Mouse (Mus musculus) kidney, postnatal 36 days (tissue): Measurements from ENCODE around the gene Phc1.
"Not testable (repeated sequence)": the region's sequence is repeated elsewhere in the genome, so short reads cannot be mapped to it uniquely, and the experiment has no call there.

Experiments
- DNase-seq, 2 experiments: peaks; one replicate each; pipeline ENCODE4 v3.0.0; 2021 to 2022; ENCODE audit warnings: mixed read lengths in 2 of 2

Gene Phc1

GRCm38 (mm10) chr6:122340349-122341000 is at the start of gene Phc1:
TSS of gene Phc1 (minus strand) at chr6:122340561.
- DNase-seq, result peak in 1 of 2 experiments; percentile 11

GRCm38 (mm10) chr6:122389986-122390385 is 49.6 kb upstream of the Phc1 start:
- not testable (repeated sequence) for DNase-seq

- not testable (repeated sequence) for DNase-seq
Observed at GRCm38 (mm10) chr6:122387177-122388028, 47.0 kb upstream of the Phc1 start.

GRCm38 (mm10) chr6:122385724-122386123 is 45.4 kb upstream of the Phc1 start:
- no peak for DNase-seq

GRCm38 (mm10) chr6:122384886-122385285 is 44.5 kb upstream of the Phc1 start:
- DNase-seq, result no peak

- DNase-seq, result no peak
Observed at GRCm38 (mm10) chr6:122383211-122383610, 42.9 kb upstream of the Phc1 start.

GRCm38 (mm10) chr6:122382046-122382445 is 41.7 kb upstream of the Phc1 start:
- DNase-seq, result no peak

GRCm38 (mm10) chr6:122368245-122368644 is 27.9 kb upstream of the Phc1 start:
- DNase-seq, result no peak

GRCm38 (mm10) chr6:122366976-122367375 is 26.6 kb upstream of the Phc1 start:
- no peak for DNase-seq

GRCm38 (mm10) chr6:122366287-122366686 is 25.9 kb upstream of the Phc1 start:
- DNase-seq, result no peak

GRCm38 (mm10) chr6:122365706-122366105 is 25.3 kb upstream of the Phc1 start:
- DNase-seq, result no peak

GRCm38 (mm10) chr6:122357089-122357488 is 16.7 kb upstream of the Phc1 start:
- no peak for DNase-seq

- no peak for DNase-seq
Observed at GRCm38 (mm10) chr6:122355909-122356308, 15.5 kb upstream of the Phc1 start.

- not testable (repeated sequence) for DNase-seq
Observed at GRCm38 (mm10) chr6:122347326-122347725, 7.0 kb upstream of the Phc1 start.

GRCm38 (mm10) chr6:122346399-122346798 is 6.0 kb upstream of the Phc1 start:
- DNase-seq, result no peak

GRCm38 (mm10) chr6:122345731-122346130 is 5.4 kb upstream of the Phc1 start:
- no peak for DNase-seq

GRCm38 (mm10) chr6:122344386-122345116 is 4.2 kb upstream of the Phc1 start:
- no peak for DNase-seq

GRCm38 (mm10) chr6:122343719-122344118 is 3.4 kb upstream of the Phc1 start:
- DNase-seq, result no peak

- DNase-seq, result no peak
Observed at GRCm38 (mm10) chr6:122342125-122342524, 1.8 kb upstream of the Phc1 start.

GRCm38 (mm10) chr6:122341038-122341810 is 863 bp upstream of the Phc1 start:
- peak in 1 of 2 experiments; percentile 29 for DNase-seq

GRCm38 (mm10) chr6:122339648-122340341 is 566 bp downstream of the Phc1 start:
- peak; percentile 88 to 94 for DNase-seq
